Mouse (Mus musculus) monocyte, adult 5-6 weeks (primary cell): ENCODE measurements around the gene Ostf1. TPM values are rescaled to one million over a fixed set of nuclear protein-coding genes. Genes with fewer than 3 reads are reported as not detected.

ENCODE experiments used
- ATAC-seq: fragments of 153-309, 156-312 bp; replicated peaks from 2 replicates; pipeline ENCODE4 v1.8.0; 2017; ENCODE audit warnings: mild to moderate bottlenecking; ENCODE audit not compliant: low TSS enrichment, insufficient number of reproducible peaks, severe bottlenecking, poor library complexity, low FRiP score
- total RNA-seq: library from RNA; stranded (forward); fragments of 200-1000, 200-491, 200-594 nt; gene quantifications from 3 replicates; pipeline ENCODE4 v1.2.3, GENCODE M21; 2017

Ostf1 gene
- total RNA-seq, 1 experiment from 2014 or later: 713 TPM

DNA sequence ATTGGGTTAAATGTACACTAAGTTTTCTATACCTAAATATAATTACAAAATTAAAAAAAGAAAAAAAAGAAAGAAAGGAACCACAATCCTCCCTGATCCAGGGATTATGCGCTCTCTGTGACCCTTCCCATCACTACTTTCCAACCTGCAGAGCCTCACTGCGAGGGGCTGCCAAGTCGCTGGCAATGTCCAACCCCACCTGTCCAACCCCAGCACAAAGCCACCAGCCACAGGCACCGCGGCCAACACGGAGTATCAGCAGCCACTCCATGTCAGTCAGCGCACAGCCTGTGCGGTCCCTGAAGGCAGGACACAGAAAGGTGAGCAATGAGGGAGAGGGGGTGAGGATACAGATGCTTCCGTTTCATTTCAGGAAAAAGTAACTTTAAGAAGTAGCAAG, 49.4 kb downstream of the Ostf1 start:
- ATAC-seq: no peak

DNA sequence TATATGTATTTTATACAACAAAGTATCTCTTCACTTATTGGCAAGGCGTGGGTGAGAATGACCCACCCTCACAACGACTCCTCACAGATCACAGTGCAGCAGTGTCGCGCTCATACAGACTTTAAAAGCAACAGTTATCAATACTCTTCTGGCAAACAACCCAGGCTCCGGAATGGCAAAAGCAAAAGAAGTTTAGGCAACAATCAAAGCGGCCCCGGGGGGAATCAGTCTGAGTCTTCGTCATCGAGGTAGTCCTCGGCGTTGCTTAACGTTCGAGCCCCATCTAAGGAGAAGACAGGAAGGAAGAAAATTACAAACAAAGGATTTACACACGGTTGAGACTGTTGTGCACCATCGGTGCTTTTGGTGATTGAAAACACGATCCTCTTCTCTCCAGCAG, 50.6 kb downstream of the Ostf1 start:
- no peak for ATAC-seq

GRCm38 (mm10) chr19:18579012-18579358, 52.6 kb downstream of the Ostf1 start:
- no peak for ATAC-seq

GRCm38 (mm10) chr19:18578216-18579011, 53.2 kb downstream of the Ostf1 start:
- ATAC-seq: no peak; the same call in 1 of the 2 replicates

DNA sequence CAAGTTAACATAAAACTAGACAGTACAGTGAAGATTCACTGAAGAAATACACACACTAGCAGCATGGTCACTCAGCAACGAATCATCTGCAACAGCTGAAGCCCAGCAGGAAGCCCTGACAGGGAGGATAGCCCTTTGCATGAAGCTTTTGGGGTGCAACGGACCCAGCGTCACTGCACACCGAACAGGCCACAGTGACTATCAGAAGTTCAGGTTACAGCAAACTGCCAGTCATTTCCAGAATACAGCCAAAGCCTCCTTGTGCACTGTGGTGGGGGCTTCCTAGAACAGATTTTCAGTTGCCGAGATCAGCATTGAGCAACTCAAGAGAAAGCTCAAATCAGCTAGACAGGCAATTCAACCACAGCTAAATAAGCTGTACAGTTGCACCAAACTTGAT, 54.3 kb downstream of the Ostf1 start:
- ATAC-seq: no peak

DNA sequence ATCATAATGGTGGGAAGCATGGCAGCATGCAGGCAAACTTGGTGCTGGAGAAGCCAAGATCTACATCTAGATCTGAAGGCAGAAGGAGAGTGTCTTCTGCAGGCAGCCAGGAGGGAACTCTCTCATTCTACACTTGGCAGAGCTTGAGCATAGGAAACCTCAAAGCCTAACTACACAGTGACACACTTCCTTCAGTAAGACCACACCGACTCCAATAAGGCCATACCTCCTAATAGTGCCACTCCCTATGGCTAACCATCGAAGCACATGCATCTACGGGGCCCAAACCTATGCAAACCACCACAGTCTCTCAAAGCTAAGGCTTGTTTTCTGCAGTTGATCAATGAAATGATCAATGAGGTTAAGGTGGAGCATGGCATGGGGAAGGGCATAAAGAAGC, 55.7 kb downstream of the Ostf1 start:
- ATAC-seq: no peak

DNA sequence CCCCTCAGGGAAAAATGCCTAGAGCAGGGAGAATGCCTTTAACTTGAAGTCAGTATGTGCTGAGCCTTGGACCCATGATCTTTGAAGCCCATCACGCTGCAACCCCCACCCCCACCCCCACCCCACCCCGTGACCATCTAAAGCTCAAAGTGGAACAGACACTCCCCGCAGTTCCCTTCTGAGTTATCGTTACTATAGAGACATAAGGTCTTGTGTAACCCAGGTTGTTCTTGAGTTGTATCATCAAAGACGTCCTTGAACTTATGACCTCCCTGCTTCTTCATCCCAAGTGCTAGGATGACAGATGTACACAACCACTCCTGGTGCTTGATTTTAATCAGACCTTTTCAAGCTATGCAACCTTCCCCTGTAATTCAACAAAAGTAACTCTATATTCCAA, 57.7 kb downstream of the Ostf1 start:
- ATAC-seq: no peak

- ATAC-seq: no peak
These were observed 58.2 kb downstream of the Ostf1 start for GRCm38 (mm10) chr19:18573443-18573842.

GRCm38 (mm10) chr19:18569496-18569895, 62.1 kb downstream of the Ostf1 start:
- no peak for ATAC-seq

DNA sequence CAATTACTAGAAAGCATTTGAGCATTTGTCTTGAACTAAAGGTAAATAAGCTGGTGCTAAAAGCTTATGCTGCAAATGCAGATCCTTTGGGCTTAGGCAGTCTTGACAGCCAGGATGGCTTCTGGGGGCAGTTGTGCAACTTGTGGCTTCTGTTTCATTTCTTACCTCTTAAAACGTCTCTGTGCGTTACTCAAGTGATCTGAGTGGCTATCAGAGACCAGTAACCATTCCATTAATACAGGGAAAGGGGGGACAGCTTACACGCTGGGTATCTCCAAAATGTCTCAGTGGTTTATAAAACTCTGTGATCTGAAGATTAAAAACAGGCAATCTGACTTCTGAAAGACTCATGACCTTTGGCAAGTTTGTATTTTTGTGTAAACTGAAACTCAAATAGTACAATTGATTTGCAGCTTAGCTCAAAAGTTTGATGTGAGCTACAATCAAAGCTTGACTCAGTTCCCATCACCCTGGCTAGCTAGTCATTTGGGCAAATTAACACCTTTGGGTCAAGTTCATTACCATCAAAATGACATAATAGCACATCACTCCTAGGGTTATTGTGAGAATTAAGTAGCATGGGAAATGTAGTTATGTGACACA, 62.7 kb downstream of the Ostf1 start:
- ATAC-seq: no peak

DNA sequence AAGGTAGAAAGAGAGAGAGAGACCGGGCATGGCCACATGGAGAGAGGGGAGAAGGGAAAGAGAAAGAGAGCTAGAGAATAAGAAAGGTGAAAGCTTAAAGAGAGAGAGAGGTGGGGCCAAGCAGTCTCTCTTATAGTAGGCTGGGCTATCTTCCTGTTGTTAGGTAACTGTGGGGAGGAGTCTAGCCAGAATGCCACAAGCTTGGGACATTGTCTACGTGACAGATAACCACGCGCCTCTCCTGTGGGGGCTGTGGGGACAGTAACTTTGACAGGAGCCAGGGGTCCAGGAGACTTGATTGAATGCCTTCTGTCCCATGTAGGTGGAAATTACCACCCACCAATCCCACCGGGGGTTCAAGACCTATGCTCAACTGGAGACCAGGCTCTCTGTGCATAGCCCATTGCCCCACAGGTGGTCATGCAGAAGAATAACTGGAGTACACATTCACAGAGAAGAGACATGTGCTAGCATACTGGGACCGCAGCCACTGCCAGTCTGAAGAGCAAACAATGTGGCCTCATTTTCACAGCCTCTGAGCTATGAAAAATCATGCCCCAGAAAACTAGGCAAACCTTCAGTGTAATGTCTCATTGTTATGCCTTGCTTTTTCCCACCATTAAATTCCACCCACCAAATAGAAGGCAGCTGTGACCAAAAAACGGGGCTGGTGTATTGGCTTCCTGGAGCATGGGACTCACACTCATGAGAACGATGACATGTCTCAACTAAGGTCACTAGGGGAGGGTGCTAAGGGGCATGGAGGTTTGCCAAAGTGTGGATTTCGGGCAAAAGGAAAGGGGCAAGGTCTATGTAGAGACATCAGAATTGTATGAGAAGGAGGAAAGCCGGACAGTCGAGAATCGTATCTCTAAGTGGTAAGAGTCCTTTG, 63.4 kb downstream of the Ostf1 start:
- ATAC-seq: no peak

DNA sequence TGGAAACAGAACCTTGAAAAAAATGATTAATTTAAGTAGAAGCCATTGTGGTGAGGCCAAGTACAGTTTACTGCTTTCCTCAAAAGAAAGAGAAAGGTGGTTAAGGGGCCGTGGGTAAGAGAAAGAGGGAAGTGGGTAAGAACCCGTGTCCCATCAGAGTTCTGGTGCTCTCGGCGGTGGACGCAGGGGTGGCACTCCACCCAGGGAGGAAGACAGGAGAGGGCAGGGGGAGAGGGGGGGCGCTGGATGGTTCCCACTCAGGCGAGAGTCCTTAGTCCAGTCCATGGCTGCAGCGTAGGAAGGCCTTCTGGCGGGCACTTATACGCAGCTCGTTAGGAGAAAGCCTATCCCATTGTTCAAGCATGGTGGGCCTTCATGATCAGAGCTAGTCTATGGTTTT, 64.1 kb downstream of the Ostf1 start:
- ATAC-seq: no peak

DNA sequence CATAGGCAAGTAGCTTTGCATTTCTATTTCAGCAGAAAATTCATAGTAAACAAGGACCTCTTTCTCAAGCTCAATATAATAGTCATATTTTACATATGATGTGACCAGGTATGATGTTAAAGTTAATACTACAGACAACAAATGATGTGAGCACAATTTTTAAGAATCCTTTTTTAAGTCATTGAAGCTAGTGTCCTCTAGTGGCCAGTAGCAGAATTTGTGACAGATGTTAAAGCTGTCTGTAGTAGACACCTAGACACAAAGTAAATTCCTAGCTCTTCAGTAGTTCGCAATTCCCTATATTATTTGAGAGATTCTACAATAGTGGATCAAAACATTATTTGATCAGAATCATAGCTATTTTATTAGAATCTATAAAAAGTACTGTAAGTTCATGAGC, 73.9 kb downstream of the Ostf1 start:
- ATAC-seq: no peak

- ATAC-seq: no peak
These were observed 76.0 kb downstream of the Ostf1 start for GRCm38 (mm10) chr19:18555645-18556044.

- ATAC-seq: no peak
These were observed 83.0 kb downstream of the Ostf1 start for GRCm38 (mm10) chr19:18548668-18549067.

Other genes with a start within 250 kb of the Ostf1 start
- 7.0 to 19.9 TPM (median 7.7 TPM) in 3 replicates for gene Nmrk1, start 127 bp upstream of the Ostf1 start, total RNA-seq
- 6.6 to 20.4 TPM (median 15.4 TPM) in 3 replicates for gene Carnmt1, start 38.9 kb upstream of the Ostf1 start, total RNA-seq
- 8.4 to 15.0 TPM (median 11.8 TPM) in 3 replicates for gene D030056L22Rik, start 81.4 kb upstream of the Ostf1 start, total RNA-seq
- gene Trpm6, start 118.2 kb upstream of the Ostf1 start, total RNA-seq: not detected in 3 replicates